Mouse (Mus musculus) erythroblast, embryonic 14.5 days (primary cell): ENCODE results near the gene Myl4. TPM values are rescaled to one million over a fixed set of nuclear protein-coding genes. Genes with fewer than 3 reads are reported as not detected.

ENCODE experiments used
- H3K27me3 ChIP-seq: 2 replicates; pipeline ENCODE4 v1.6.1; 2012; ENCODE audit warnings: inconsistent platforms; ENCODE audit not compliant: control insufficient read depth
- H3K36me3 ChIP-seq: 2 replicates; pipeline ENCODE4 v1.6.1; 2012; ENCODE audit warnings: mild to moderate bottlenecking, inconsistent platforms; ENCODE audit not compliant: control insufficient read depth
- H3K4me1 ChIP-seq: 2 replicates; pipeline ENCODE4 v1.6.1; 2012; ENCODE audit warnings: inconsistent platforms; ENCODE audit not compliant: control insufficient read depth
- H3K4me3 ChIP-seq: replicated peaks from 2 replicates; pipeline ENCODE3; 2012; ENCODE audit warnings: moderate library complexity, mild to moderate bottlenecking, inconsistent platforms
- H3K9me3 ChIP-seq: 2 replicates; pipeline ENCODE4 v1.6.1; 2012; ENCODE audit warnings: low read length, inconsistent platforms, mixed read lengths; ENCODE audit not compliant: control insufficient read depth
- GATA1 ChIP-seq: IDR thresholded peaks from 2 replicates; pipeline ENCODE4 v1.6.1; 2012; ENCODE audit warnings: low read length, inconsistent platforms, mixed read lengths
- TAL1 ChIP-seq: IDR thresholded peaks from 3 replicates; pipeline ENCODE4 v1.6.1; 2012; ENCODE audit warnings: low read length, inconsistent platforms, mixed read lengths
- polyA plus RNA-seq: library from polyadenylated mRNA; stranded (reverse); fragments of >175 nt; gene quantifications from 2 replicates; pipeline ENCODE4 v1.2.3, GENCODE M21; 2012

Myl4 gene
- polyA plus RNA-seq, 1 experiment: 0.07 TPM

DNA sequence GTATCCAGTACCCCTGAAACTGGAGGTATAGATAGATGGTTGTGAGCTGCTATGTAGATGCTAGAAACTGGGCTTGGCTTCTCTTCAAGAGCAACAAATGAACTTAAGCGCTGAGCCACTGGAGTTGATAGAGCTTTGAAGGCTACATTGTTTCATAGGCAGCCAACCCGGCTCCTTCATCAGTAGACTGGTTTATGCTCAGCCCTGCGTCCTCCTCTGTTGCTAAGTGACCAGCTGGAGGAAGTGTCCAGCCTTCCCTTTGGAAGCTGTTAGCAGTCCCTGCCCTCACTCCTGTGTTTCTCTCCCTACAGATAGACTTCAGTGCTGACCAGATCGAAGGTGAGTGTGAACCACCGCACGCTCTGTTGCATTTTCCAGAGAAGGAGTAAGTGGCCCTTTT is 29.6 kb downstream of the Myl4 start:
- Histone ChIP-seq H3K4me1 (no peaks in the 10 kb centered on the region), H3K9me3 (no peaks in the 10 kb centered on the region), H3K4me3 (no peak overlapping the region), H3K27me3 (peaks cover 52% of the 10 kb centered on the region), H3K36me3 (no peaks in the 10 kb centered on the region)
- TF ChIP-seq GATA1: no peak
- TF ChIP-seq TAL1: no peak

DNA sequence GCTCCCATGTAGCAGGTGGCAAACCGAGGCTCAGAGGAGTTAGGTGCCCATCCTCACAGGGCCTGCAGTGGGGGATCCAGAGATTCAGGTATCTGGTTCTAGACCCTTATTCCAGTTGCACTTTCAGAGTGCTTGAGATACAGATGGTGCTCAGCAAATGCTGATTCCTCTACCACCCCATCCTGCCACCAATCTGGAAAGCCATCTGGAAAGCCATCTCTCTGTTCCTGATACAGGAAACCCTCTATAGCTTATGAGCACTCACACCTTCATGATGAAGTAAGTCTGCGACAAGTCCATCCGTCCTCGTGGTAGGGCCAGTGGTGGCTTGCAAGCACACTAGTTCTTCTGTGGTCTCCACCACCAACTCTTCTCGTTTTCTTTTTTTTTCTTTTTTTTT is 30.1 kb downstream of the Myl4 start:
- no peaks in the 10 kb centered on the region for H3K9me3 ChIP-seq
- H3K27me3 ChIP-seq: peaks cover 52% of the 10 kb centered on the region
- H3K4me3 ChIP-seq: no peak overlapping the region
- no peaks in the 10 kb centered on the region for H3K4me1 ChIP-seq
- no peaks in the 10 kb centered on the region for H3K36me3 ChIP-seq
- no peak for TF ChIP-seq TAL1
- TF ChIP-seq GATA1: no peak

DNA sequence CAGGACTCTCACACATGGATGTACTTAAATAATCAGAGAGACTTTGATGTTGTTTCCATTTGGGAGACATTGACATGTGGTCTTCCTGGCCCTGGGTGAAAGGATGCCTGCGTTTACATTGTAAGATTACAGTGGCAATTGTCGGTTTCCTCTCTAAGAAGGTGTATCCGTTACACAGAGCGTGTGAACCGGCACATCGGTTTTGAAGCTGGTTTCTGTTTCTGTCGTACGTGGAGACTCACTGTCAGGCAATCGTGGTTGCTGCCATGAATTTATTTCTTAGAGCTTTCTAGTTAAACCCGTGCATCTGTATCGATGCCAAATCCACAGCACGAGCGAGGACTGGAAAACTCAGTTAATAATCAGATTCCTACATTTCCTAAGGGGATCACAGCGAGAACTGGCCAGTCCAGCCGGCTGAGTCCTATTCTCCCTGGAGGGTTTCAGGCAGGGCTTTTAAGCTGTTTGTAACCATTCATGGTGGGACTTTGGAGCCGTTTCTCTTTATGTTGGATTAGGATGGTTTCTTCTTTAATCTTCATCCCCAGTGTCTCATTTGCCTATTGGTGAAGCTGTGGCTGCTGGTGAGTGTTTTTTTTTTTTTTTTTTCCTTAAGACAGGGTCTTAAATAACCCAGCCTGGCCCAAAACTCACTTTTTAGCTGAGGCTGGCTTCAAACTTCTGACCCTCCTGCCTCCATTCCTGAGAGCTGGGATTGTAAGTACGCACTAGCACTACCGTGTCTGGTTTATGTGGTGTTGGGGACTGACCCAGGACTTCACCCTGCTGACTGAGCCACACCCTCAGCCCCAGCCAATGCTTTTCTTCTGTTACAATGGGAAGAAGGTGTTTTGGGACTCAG is 31.2 kb downstream of the Myl4 start:
- no peaks in the 10 kb centered on the region for H3K36me3 ChIP-seq
- no peak overlapping the region for H3K4me3 ChIP-seq
- H3K27me3 ChIP-seq: peaks cover 52% of the 10 kb centered on the region
- no peaks in the 10 kb centered on the region for H3K9me3 ChIP-seq
- no peaks in the 10 kb centered on the region for H3K4me1 ChIP-seq
- TF ChIP-seq TAL1 (no peak), GATA1 (no peak)

DNA sequence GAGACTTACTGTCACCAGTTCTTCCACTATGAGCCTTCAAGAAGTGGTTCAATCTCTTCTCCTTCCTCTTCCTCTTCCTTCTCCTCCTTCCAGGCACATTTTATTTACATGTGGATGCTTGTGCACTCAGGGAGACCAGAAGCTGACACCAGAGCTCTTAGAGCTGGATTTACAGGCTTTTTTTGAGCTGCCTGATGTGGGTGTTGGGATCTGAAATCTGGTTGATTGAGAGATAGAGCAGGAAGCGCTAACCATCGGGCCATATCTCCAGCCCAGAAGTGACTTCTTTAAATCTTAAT is 31.8 kb downstream of the Myl4 start:
- H3K9me3 ChIP-seq: no peaks in the 10 kb centered on the region
- no peak overlapping the region for H3K4me3 ChIP-seq
- H3K36me3 ChIP-seq: no peaks in the 10 kb centered on the region
- TF ChIP-seq TAL1: no peak
- TF ChIP-seq GATA1: no peak
- no peaks in the 10 kb centered on the region for H3K4me1 ChIP-seq
- H3K27me3 ChIP-seq: peaks cover 52% of the 10 kb centered on the region

DNA sequence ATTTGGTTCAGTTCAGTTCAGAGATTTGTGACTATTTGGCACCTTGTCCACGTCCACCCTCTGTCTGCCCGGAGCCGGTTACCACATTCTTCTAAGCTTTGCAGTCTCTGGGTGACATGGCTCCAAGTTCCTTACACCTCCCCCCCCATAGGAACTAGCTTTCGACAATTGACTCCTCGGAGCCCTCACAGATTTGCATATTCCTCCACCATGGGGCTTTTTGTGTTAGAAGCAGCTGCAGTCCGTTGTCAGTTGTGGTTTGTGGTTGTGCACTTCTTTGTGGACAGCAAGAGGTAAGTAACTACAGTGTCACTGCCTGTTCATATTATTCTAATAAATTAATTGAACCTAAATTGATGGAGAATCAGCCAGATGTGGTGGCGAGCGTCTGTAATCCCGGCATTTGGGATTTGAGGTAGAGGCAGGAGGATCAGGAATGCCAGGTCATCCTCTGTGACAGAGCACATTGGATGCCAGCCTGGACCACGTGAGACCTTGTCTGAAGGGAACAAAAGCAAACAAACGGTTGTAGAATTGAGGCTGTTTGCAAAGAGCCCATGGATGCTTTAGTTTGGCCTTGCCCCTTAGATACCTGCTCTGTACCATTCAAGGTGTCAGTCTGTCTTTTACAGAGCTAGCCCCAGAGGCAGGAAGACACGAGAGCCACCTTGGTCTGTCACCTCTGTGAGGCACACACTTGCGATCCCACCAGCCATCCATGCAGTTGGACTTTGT is 32.3 kb downstream of the Myl4 start:
- TF ChIP-seq GATA1 (no peak), TAL1 (no peak)
- no peak overlapping the region for H3K4me3 ChIP-seq
- no peaks in the 10 kb centered on the region for H3K4me1 ChIP-seq
- H3K36me3 ChIP-seq: no peaks in the 10 kb centered on the region
- H3K27me3 ChIP-seq: peaks cover 49% of the 10 kb centered on the region
- no peaks in the 10 kb centered on the region for H3K9me3 ChIP-seq

DNA sequence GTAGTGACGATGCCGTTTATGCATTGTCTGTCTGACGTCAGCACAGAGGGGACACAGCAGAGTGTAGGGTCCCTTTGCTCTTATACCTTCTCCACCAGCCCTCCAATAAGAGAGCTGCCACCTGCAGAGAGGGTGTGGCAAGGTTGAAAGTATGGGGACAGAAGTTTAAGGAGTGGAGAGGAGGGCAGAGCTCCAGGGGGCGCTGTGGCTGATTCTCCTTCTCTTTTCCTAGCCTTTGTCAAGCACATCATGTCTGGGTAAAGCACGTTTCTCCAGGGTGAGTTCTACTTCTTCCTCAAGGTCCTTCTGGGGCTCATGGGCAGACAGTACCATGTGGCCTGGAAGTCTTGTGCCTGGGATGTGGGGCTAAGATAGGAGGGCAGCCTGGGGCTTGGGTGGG is 35.0 kb downstream of the Myl4 start:
- no peaks in the 10 kb centered on the region for H3K9me3 ChIP-seq
- no peak overlapping the region for H3K4me3 ChIP-seq
- H3K27me3 ChIP-seq: peaks cover 28% of the 10 kb centered on the region
- TF ChIP-seq TAL1 (no peak), GATA1 (no peak)
- no peaks in the 10 kb centered on the region for H3K4me1 ChIP-seq
- H3K36me3 ChIP-seq: no peaks in the 10 kb centered on the region

DNA sequence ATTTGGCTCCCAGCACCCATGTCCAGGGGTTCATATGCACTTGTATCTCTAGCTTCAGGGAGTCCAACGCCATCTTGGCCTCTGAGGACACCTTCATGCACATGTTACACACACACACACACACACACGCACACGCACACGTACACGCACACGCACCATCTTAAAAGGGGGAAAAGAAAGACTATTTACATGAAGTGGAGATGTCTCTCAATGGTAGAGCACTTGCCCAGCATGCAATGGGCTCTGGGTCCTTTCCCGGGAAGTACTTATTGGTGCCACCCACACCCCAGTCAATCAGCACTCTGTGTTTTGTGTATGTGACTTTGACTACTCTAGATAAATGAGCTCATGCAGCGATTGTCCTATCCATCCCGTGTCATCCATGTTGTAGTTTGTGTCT is 37.4 kb downstream of the Myl4 start:
- TF ChIP-seq TAL1: no peak

DNA sequence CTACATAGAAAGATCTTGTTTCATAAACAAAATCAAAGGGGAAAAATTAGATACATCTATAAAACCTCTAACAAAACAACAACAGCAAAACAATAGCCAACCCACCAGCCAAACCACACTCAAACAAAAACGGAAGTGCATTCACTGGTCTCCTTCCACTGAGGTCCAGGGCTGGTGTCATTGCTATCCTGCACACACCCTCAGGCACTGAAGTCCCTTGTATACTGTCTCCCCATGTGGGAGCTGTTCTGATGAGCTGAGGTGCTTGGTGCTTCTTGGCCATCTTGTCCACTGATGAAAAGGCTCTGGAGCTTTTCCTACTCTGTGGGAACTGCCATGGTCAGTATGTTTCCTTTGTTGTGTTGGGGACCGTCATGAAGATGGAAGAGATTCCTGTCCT is 38.0 kb downstream of the Myl4 start:
- TF ChIP-seq TAL1 (no peak), GATA1 (no peak)
- H3K4me1 ChIP-seq: no peaks in the 10 kb centered on the region
- 0 out of 2 replicates have a peak, but pooled peaks cover 2% of the 10 kb centered on the region for H3K27me3 ChIP-seq
- H3K9me3 ChIP-seq: no peaks in the 10 kb centered on the region
- H3K4me3 ChIP-seq: no peak overlapping the region
- H3K36me3 ChIP-seq: no peaks in the 10 kb centered on the region

More for the DNA sequence above, 37.4 kb downstream of the Myl4 start:
- Histone ChIP-seq H3K9me3 (no peaks in the 10 kb centered on the region), H3K27me3 (peaks cover 6% of the 10 kb centered on the region), H3K4me3 (no peak overlapping the region), H3K36me3 (no peaks in the 10 kb centered on the region), H3K4me1 (no peaks in the 10 kb centered on the region)

DNA sequence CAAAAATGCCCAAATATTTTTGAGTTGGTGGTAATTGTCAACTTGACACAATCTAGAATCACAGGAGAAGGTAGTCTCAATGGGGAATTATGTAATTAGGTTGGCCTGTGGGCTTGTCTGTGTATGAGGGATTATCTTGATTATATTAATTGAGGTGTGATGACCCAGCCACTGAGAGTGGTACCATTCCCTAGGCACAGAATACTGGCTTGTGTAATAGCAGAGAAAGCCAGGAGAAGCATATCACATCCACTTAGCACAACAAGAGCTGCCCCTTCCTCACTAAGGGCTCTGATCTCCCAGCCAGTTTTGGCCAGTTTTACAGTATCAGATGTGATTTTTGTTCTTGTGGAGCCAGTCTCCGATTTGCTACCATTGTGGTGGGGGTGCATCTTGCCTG is 39.1 kb downstream of the Myl4 start:
- H3K4me3 ChIP-seq: no peak overlapping the region
- H3K27me3 ChIP-seq: no peaks in the 10 kb centered on the region
- TF ChIP-seq TAL1 (no peak), GATA1 (no peak)
- no peaks in the 10 kb centered on the region for H3K4me1 ChIP-seq
- no peaks in the 10 kb centered on the region for H3K9me3 ChIP-seq
- no peaks in the 10 kb centered on the region for H3K36me3 ChIP-seq
